Mouse (Mus musculus) hematopoietic stem cell, adult 5-6 weeks (primary cell): ENCODE measurements around the gene Gramd4. TPM values are rescaled to one million over a fixed set of nuclear protein-coding genes. Genes with fewer than 3 reads are reported as not detected.

ENCODE experiments used
- ATAC-seq, 2 experiments: fragments of 125-278 bp in 1 of 2; replicated peaks in 1 of 2; 2 replicates each; pipeline ENCODE4 v1.8.0; 2016 to 2017; ENCODE audit warnings: inconsistent platforms in 2 of 2, mild to moderate bottlenecking in 2 of 2, moderate number of reproducible peaks in 2 of 2, low read depth in 1 of 2, moderate TSS enrichment in 1 of 2; ENCODE audit not compliant: low FRiP score in 2 of 2, poor library complexity in 2 of 2, severe bottlenecking in 2 of 2, insufficient read depth in 1 of 2, low TSS enrichment in 1 of 2
- total RNA-seq: library from RNA; stranded (forward); fragments of 172-1452, 232-1000 nt; gene quantifications from 2 replicates; pipeline ENCODE4 v1.2.3, GENCODE M21; 2017

The Gramd4 gene
- total RNA-seq, 1 experiment from 2014 or later, result 66.4 TPM

GRCm38 (mm10) chr15:86079876-86080275 lies 22.4 kb downstream of the Gramd4 start:
- ATAC-seq, result no peak

- ATAC-seq, result no peak
Observed at GRCm38 (mm10) chr15:86080408-86080807, 22.9 kb downstream of the Gramd4 start.

GRCm38 (mm10) chr15:86081654-86082053 lies 24.2 kb downstream of the Gramd4 start:
- no peak for ATAC-seq

GRCm38 (mm10) chr15:86082551-86082961 lies 25.1 kb downstream of the Gramd4 start:
- ATAC-seq, result no peak

GRCm38 (mm10) chr15:86083261-86083741 lies 25.8 kb downstream of the Gramd4 start:
- peak; percentile 35 to 39; a peak in 3 of 4 replicates for ATAC-seq

- no peak for ATAC-seq
Observed at GRCm38 (mm10) chr15:86085301-86086225, 28.1 kb downstream of the Gramd4 start.

- no peak for ATAC-seq
Observed at GRCm38 (mm10) chr15:86086291-86086706, 28.8 kb downstream of the Gramd4 start.

GRCm38 (mm10) chr15:86087591-86088149 lies 30.2 kb downstream of the Gramd4 start:
- peak in 1 of 2 experiments; percentile 22; a peak in 1 of 4 replicates for ATAC-seq

GRCm38 (mm10) chr15:86088266-86088790 lies 30.8 kb downstream of the Gramd4 start:
- ATAC-seq, result no peak

- no peak for ATAC-seq
Observed at GRCm38 (mm10) chr15:86089091-86089744, 31.7 kb downstream of the Gramd4 start.

- no peak for ATAC-seq
Observed at GRCm38 (mm10) chr15:86089991-86090529, 32.6 kb downstream of the Gramd4 start.

GRCm38 (mm10) chr15:86090578-86090977 lies 33.1 kb downstream of the Gramd4 start:
- ATAC-seq, result no peak

GRCm38 (mm10) chr15:86091201-86091997 lies 33.9 kb downstream of the Gramd4 start:
- no peak for ATAC-seq

- no peak for ATAC-seq
Observed at GRCm38 (mm10) chr15:86091998-86092670, 34.6 kb downstream of the Gramd4 start.

- ATAC-seq, result no peak
Observed at GRCm38 (mm10) chr15:86093236-86093635, 35.7 kb downstream of the Gramd4 start.
